In the genomic region with DNA sequence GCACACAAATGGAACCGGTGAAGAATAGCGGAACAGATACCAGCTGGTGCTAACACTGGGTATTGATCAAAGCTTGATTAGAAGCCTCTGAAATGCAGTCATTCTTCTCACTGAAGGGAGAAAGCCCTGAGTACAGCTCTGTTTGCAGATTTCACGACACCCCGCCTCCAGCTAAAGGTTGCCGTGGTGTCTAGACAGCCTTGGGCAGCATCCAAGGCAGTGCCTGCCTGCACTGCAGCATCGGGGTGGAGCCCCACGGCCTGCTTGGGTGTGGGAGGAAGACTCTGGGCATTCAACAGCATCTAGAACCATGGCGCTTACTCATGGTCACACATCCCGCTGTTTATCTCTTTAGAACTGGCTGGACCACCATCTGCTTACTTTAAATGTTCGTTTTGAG, we compare ENCODE assay signal across 8 mouse cellular contexts. TPM values are rescaled to one million over a fixed set of nuclear protein-coding genes. Genes with fewer than 3 reads are reported as not detected.
DNase-seq lines count a peak whose midpoint lies in the region; ATAC-seq and TF ChIP-seq lines count a peak whose summit lies in the region.

No protein-coding gene starts in this region.

- intact Hi-C loops in left cerebral cortex, postnatal 14 days (cut with DNase I): loop anchor here (5.0 kb wide), 2 partner anchors 57 to 292 kb away; no protein-coding TSS in a partner anchor

- peaks cover 42% of the 10 kb centered on the region for H3K4me1 ChIP-seq in E14TG2a.4 (replicated peaks; ENCODE audit: low read depth, low read length)
- peaks cover 36% of the 10 kb centered on the region for H3K4me1 ChIP-seq in forebrain, embryonic 16.5 days (replicated peaks; ENCODE audit: control insufficient read depth, insufficient read depth, low read length)

- peak overlapping the region; percentile 80 for H3K4me2 ChIP-seq in forebrain, embryonic 16.5 days (ENCODE audit: low read length)

- H3K27ac ChIP-seq in forebrain, embryonic 16.5 days (ENCODE audit: low read length): no peak overlapping the region

- no peak for TF ChIP-seq CTCF in E14TG2a.4 (conservative IDR thresholded peaks at IDR 0.05; ENCODE audit: low read length)

- peak; percentile 24 for DNase-seq in cerebellum, adult 11-12 months
- no peak for DNase-seq in cerebellum, adult 9-10 months
- peak; percentile 63 to 77 for DNase-seq in left cerebral cortex, postnatal 14 days (ENCODE audit: low spot score in 2 of 2)
- DNase-seq in retina, postnatal 1 day: no peak
- DNase-seq in spleen, adult 18-20 months: no peak
- no peak for DNase-seq in liver

- H3K9ac ChIP-seq in forebrain, embryonic 16.5 days (replicated peaks; ENCODE audit: low read depth, low read length): peak overlapping the region; percentile 10; the same call in 1 of the 2 replicates

- 0 out of 2 replicates have a peak overlapping the region, but pooled peaks have one; percentile 10 for H3K4me3 ChIP-seq in E14TG2a.4 (replicated peaks; ENCODE audit: low read length)
- peak overlapping the region; percentile 93 for H3K4me3 ChIP-seq in forebrain, embryonic 16.5 days (replicated peaks; ENCODE audit: low read length)

- whole genome bisulfite sequencing in forebrain, embryonic 16.5 days: 42% methylated on average over 10 of the region's 10 CpGs

- H3K9me3 ChIP-seq in E14TG2a.4 (ENCODE audit: low read length): no peaks in the 10 kb centered on the region
- H3K9me3 ChIP-seq in forebrain, embryonic 16.5 days (ENCODE audit: control insufficient read depth, low read length): no peaks in the 10 kb centered on the region

- peaks cover 9% of the 10 kb centered on the region for H3K27me3 ChIP-seq in E14TG2a.4 (ENCODE audit: insufficient read depth, low read length)
- H3K27me3 ChIP-seq in forebrain, embryonic 16.5 days (replicated peaks; ENCODE audit: control insufficient read depth, insufficient read depth, low read length): no peaks in the 10 kb centered on the region

- peaks cover 66% of the 10 kb centered on the region for H3K36me3 ChIP-seq in E14TG2a.4 (ENCODE audit: insufficient read depth, low read length)
- H3K36me3 ChIP-seq in forebrain, embryonic 16.5 days (ENCODE audit: control insufficient read depth, insufficient read depth): peaks cover 23% of the 10 kb centered on the region

- ATAC-seq in forebrain, embryonic 16.5 days: no peak

RNA-seq across cellular contexts. Expression of gene Uchl1, which starts 3.3 kb away (rescaled TPM):
- 1,188 and 1,480 TPM in 2 replicates for polyA plus RNA-seq in forebrain, embryonic 16.5 days (2015; fragmentation: Nextera tagmentation; extraction: Ambion mirVana)
- total RNA-seq in left cerebral cortex, postnatal 14 days (2021): 1,000 to 10,000 TPM; 1,030 to 1,070 TPM

Comparison
In these comparisons a context has a peak if more than half of its experiments do, and no peak if none do; other contexts are left out.
1. DNase-seq: peak in cerebellum, adult 11-12 months (single experiment) and left cerebral cortex, postnatal 14 days (2 of 2); none in cerebellum, adult 9-10 months (single experiment), retina, postnatal 1 day (single experiment), spleen, adult 18-20 months (0 of 2) and liver (single experiment).